Mouse (Mus musculus) limb, embryonic 13.5 days (tissue): ENCODE measurements around the gene Tcf7. TPM values are rescaled to one million over a fixed set of nuclear protein-coding genes. Genes with fewer than 3 reads are reported as not detected.

Experiments used
- ATAC-seq: fragments of 200-750 bp; cut with Nextera tagmentation; 2 replicates; pipeline ENCODE4 v1.8.0; 2017; ENCODE audit warnings: low read depth, moderate number of reproducible peaks, moderate TSS enrichment; ENCODE audit not compliant: low FRiP score
- H3K27ac ChIP-seq: fragments of 300-500 bp; sonication (generic); 2 replicates; pipeline ENCODE4 v1.5.1; 2015; ENCODE audit warnings: inconsistent platforms, mild to moderate bottlenecking, moderate library complexity
- H3K27me3 ChIP-seq: fragments of 300-500 bp; sonication (generic); 2 replicates; pipeline ENCODE4 v1.6.1; 2015; ENCODE audit warnings: mild to moderate bottlenecking, inconsistent platforms
- H3K36me3 ChIP-seq: fragments of 300-500 bp; sonication (generic); 2 replicates; pipeline ENCODE4 v1.6.1; 2015; ENCODE audit warnings: inconsistent platforms, mild to moderate bottlenecking, moderate library complexity
- H3K4me1 ChIP-seq: fragments of 300-500 bp; sonication (generic); 2 replicates; pipeline ENCODE4 v1.6.1; 2015; ENCODE audit warnings: inconsistent platforms
- H3K4me2 ChIP-seq: fragments of 300-500 bp; sonication (generic); replicated peaks from 2 replicates; pipeline ENCODE4 v1.6.1; 2015; ENCODE audit warnings: inconsistent platforms, mild to moderate bottlenecking, moderate library complexity
- H3K4me3 ChIP-seq: fragments of 300-500 bp; sonication (generic); 2 replicates; pipeline ENCODE4 v1.5.1; 2015; ENCODE audit warnings: moderate library complexity, mild to moderate bottlenecking, inconsistent platforms
- H3K9ac ChIP-seq: fragments of 300-500 bp; sonication (generic); 2 replicates; pipeline ENCODE4 v1.6.1; 2015; ENCODE audit warnings: mild to moderate bottlenecking, inconsistent platforms
- H3K9me3 ChIP-seq: fragments of 300-500 bp; sonication (generic); 2 replicates; pipeline ENCODE4 v1.6.1; 2016; ENCODE audit warnings: inconsistent platforms
- WGBS: fragments of 180-500 bp; shearing (Covaris S2); methylation state at CpG from one replicate; pipeline ENCODE4 v1.1.7; 2015; 5-methylcytosine and 5-hydroxymethylcytosine counted together
- polyA plus RNA-seq: library from polyadenylated mRNA; unstranded; fragments of >200 nt; fragmentation: Nextera tagmentation; extraction: Ambion mirVana; gene quantifications from 2 replicates; pipeline ENCODE4 v1.2.1, GENCODE M21; 2015

The Tcf7 gene
- polyA plus RNA-seq, 1 experiment from 2014 or later, result 8.5 TPM

GRCm38 (mm10) chr11:52305266-52305665, 22.5 kb upstream of the Tcf7 start:
- Histone ChIP-seq H3K36me3 (no peaks in the 10 kb centered on the region), H3K27me3 (no peaks in the 10 kb centered on the region), H3K9me3 (no peaks in the 10 kb centered on the region), H3K9ac (no peak overlapping the region), H3K4me3 (no peak overlapping the region), H3K4me2 (no peak overlapping the region), H3K4me1 (0 out of 2 replicates have a peak, but pooled peaks cover 3% of the 10 kb centered on the region), H3K27ac (no peak overlapping the region)
- ATAC-seq, result no peak
- 65% methylated on average over 4 of the region's 4 CpGs for WGBS

GRCm38 (mm10) chr11:52302668-52303067, 19.9 kb upstream of the Tcf7 start:
- Histone ChIP-seq H3K36me3 (no peaks in the 10 kb centered on the region), H3K4me2 (no peak overlapping the region), H3K27ac (no peak overlapping the region), H3K9me3 (no peaks in the 10 kb centered on the region), H3K4me1 (no peaks in the 10 kb centered on the region), H3K4me3 (no peak overlapping the region), H3K27me3 (no peaks in the 10 kb centered on the region), H3K9ac (no peak overlapping the region)
- WGBS, result 90% methylated on average over 3 of the region's 3 CpGs
- no peak for ATAC-seq

GRCm38 (mm10) chr11:52299687-52300086, 16.9 kb upstream of the Tcf7 start:
- 63% methylated on average over 7 of the region's 7 CpGs for WGBS
- Histone ChIP-seq H3K27ac (no peak overlapping the region), H3K4me2 (no peak overlapping the region), H3K27me3 (no peaks in the 10 kb centered on the region), H3K9ac (no peak overlapping the region), H3K4me3 (no peak overlapping the region), H3K4me1 (no peaks in the 10 kb centered on the region), H3K9me3 (no peaks in the 10 kb centered on the region), H3K36me3 (no peaks in the 10 kb centered on the region)
- ATAC-seq, result no peak

GRCm38 (mm10) chr11:52298955-52299354, 16.1 kb upstream of the Tcf7 start:
- H3K9me3 ChIP-seq, result no peaks in the 10 kb centered on the region
- no peak overlapping the region for H3K27ac ChIP-seq
- ATAC-seq, result no peak
- H3K4me1 ChIP-seq, result no peaks in the 10 kb centered on the region
- no peaks in the 10 kb centered on the region for H3K27me3 ChIP-seq
- H3K4me3 ChIP-seq, result no peak overlapping the region
- no peak overlapping the region for H3K9ac ChIP-seq
- no peaks in the 10 kb centered on the region for H3K36me3 ChIP-seq
- WGBS, result 67% methylated on average over 9 of the region's 9 CpGs
- no peak overlapping the region for H3K4me2 ChIP-seq

- Histone ChIP-seq H3K36me3 (no peaks in the 10 kb centered on the region), H3K9ac (no peak overlapping the region), H3K4me3 (no peak overlapping the region), H3K4me2 (no peak overlapping the region), H3K27me3 (no peaks in the 10 kb centered on the region), H3K27ac (no peak overlapping the region), H3K4me1 (no peaks in the 10 kb centered on the region), H3K9me3 (no peaks in the 10 kb centered on the region)
- WGBS, result 13% methylated on average over 9 of the region's 9 CpGs
- 0 out of 2 replicates have a peak, but pooled peaks have one; percentile 11 for ATAC-seq
Measured at GRCm38 (mm10) chr11:52297352-52297751, 14.5 kb upstream of the Tcf7 start.

GRCm38 (mm10) chr11:52294103-52294502, 11.3 kb upstream of the Tcf7 start:
- 79% methylated on average over 9 of the region's 9 CpGs for WGBS
- no peak for ATAC-seq
- no peak overlapping the region for H3K4me3 ChIP-seq

GRCm38 (mm10) chr11:52292894-52293293, 10.1 kb upstream of the Tcf7 start:
- no peaks in the 10 kb centered on the region for H3K27me3 ChIP-seq
- H3K36me3 ChIP-seq, result no peaks in the 10 kb centered on the region
- no peak overlapping the region for H3K9ac ChIP-seq
- H3K27ac ChIP-seq, result no peak overlapping the region
- H3K4me3 ChIP-seq, result no peak overlapping the region
- no peaks in the 10 kb centered on the region for H3K4me1 ChIP-seq
- H3K4me2 ChIP-seq, result no peak overlapping the region
- 74% methylated on average over 6 of the region's 6 CpGs for WGBS
- H3K9me3 ChIP-seq, result no peaks in the 10 kb centered on the region
- ATAC-seq, result no peak

More at GRCm38 (mm10) chr11:52294103-52294502, 11.3 kb upstream of the Tcf7 start:
- H3K27me3 ChIP-seq, result no peaks in the 10 kb centered on the region
- no peak overlapping the region for H3K4me2 ChIP-seq
- H3K4me1 ChIP-seq, result no peaks in the 10 kb centered on the region
- H3K27ac ChIP-seq, result no peak overlapping the region
- H3K9me3 ChIP-seq, result no peaks in the 10 kb centered on the region
- no peak overlapping the region for H3K9ac ChIP-seq
- no peaks in the 10 kb centered on the region for H3K36me3 ChIP-seq

- Histone ChIP-seq H3K36me3 (no peaks in the 10 kb centered on the region), H3K27ac (no peak overlapping the region), H3K9me3 (no peaks in the 10 kb centered on the region), H3K4me1 (no peaks in the 10 kb centered on the region), H3K27me3 (no peaks in the 10 kb centered on the region), H3K4me2 (no peak overlapping the region), H3K4me3 (no peak overlapping the region), H3K9ac (no peak overlapping the region)
- ATAC-seq, result no peak
- WGBS, result 62% methylated on average over 7 of the region's 7 CpGs
Measured at GRCm38 (mm10) chr11:52292346-52292745, 9.5 kb upstream of the Tcf7 start.

GRCm38 (mm10) chr11:52286958-52287305, 4.1 kb upstream of the Tcf7 start:
- ATAC-seq, result no peak
- Histone ChIP-seq H3K9me3 (no peaks in the 10 kb centered on the region), H3K9ac (no peak overlapping the region), H3K27ac (no peak overlapping the region), H3K4me2 (no peak overlapping the region), H3K4me3 (no peak overlapping the region), H3K4me1 (peaks cover 33% of the 10 kb centered on the region), H3K27me3 (peaks cover 43% of the 10 kb centered on the region), H3K36me3 (no peaks in the 10 kb centered on the region)
- WGBS, result 10% methylated on average over 4 of the region's 4 CpGs

GRCm38 (mm10) chr11:52286301-52286957, 3.6 kb upstream of the Tcf7 start:
- no peak overlapping the region for H3K27ac ChIP-seq
- no peaks in the 10 kb centered on the region for H3K9me3 ChIP-seq
- H3K4me2 ChIP-seq, result no peak overlapping the region
- no peak overlapping the region for H3K4me3 ChIP-seq
- H3K4me1 ChIP-seq, result peaks cover 33% of the 10 kb centered on the region
- ATAC-seq, result no peak
- no peak overlapping the region; the same call in 1 of the 2 replicates for H3K9ac ChIP-seq
- H3K27me3 ChIP-seq, result peaks cover 48% of the 10 kb centered on the region
- WGBS, result 21% methylated on average over 16 of the region's 16 CpGs
- H3K36me3 ChIP-seq, result no peaks in the 10 kb centered on the region

GRCm38 (mm10) chr11:52283596-52284571, 1.1 kb upstream of the Tcf7 start:
- Histone ChIP-seq H3K27ac (no peak overlapping the region), H3K27me3 (peaks cover 48% of the 10 kb centered on the region), H3K36me3 (no peaks in the 10 kb centered on the region), H3K9ac (no peak overlapping the region), H3K9me3 (no peaks in the 10 kb centered on the region), H3K4me2 (peak overlapping the region; percentile 96), H3K4me1 (peaks cover 33% of the 10 kb centered on the region), H3K4me3 (peak overlapping the region; percentile 68)
- no peak for ATAC-seq
- 7% methylated on average over 44 of the region's 44 CpGs for WGBS

GRCm38 (mm10) chr11:52282420-52282773, 417 bp downstream of the Tcf7 start:
- H3K4me1 ChIP-seq, result peaks cover 33% of the 10 kb centered on the region

More at GRCm38 (mm10) chr11:52282420-52282773, 417 bp downstream of the Tcf7 start:
- Histone ChIP-seq H3K9me3 (no peaks in the 10 kb centered on the region), H3K36me3 (no peaks in the 10 kb centered on the region), H3K4me3 (peak overlapping the region; percentile 68), H3K27me3 (peaks cover 48% of the 10 kb centered on the region), H3K4me2 (peak overlapping the region; percentile 96), H3K9ac (peak overlapping the region; percentile 74), H3K27ac (no peak overlapping the region)
- ATAC-seq, result no peak
- WGBS, result under 1% methylated on average over 19 of the region's 19 CpGs
